Mouse (Mus musculus) liver, postnatal 0 days (tissue): ENCODE data around the gene Gm3336.

Source experiments
- CTCF ChIP-seq: sonication (generic); IDR thresholded peaks from 2 replicates; pipeline ENCODE4 v1.5.1; 2016; ENCODE audit warnings: antibody characterized with exemption, low read depth
- EP300 ChIP-seq: IDR thresholded peaks from 2 replicates; pipeline ENCODE4 v1.6.1; 2016; ENCODE audit warnings: antibody characterized with exemption, low read depth, mild to moderate bottlenecking

- TF ChIP-seq CTCF (no peak), EP300 (no peak)
These were observed 35.9 kb downstream of the Gm3336 start, which contains the start of gene Rab3a for GRCm38 (mm10) chr8:70754043-70754870.
